Mouse (Mus musculus) small intestine, adult 2 months (tissue): ENCODE measurements around the gene Magt1. TPM values are rescaled to one million over a fixed set of nuclear protein-coding genes. Genes with fewer than 3 reads are reported as not detected.
"Not testable (repeated sequence)": the region's sequence is repeated elsewhere in the genome, so short reads cannot be mapped to it uniquely, and the experiment has no call there.

Source experiments
- H3K27ac ChIP-seq: fragments of 200-500 bp; 2 replicates; pipeline ENCODE4 v1.5.1; 2012; ENCODE audit warnings: low read depth, low read length, control low read depth, inconsistent platforms; ENCODE audit not compliant: insufficient read depth
- H3K27me3 ChIP-seq: fragments of 200-500 bp; 2 replicates; pipeline ENCODE4 v1.6.1; 2012; ENCODE audit warnings: mild to moderate bottlenecking, moderate library complexity, low read length, inconsistent platforms; ENCODE audit not compliant: control insufficient read depth, insufficient read depth
- H3K36me3 ChIP-seq: fragments of 200-500 bp; 2 replicates; pipeline ENCODE4 v1.6.1; 2012; ENCODE audit warnings: mild to moderate bottlenecking, low read length, control low read depth, inconsistent platforms; ENCODE audit not compliant: control insufficient read depth, insufficient read depth
- H3K4me1 ChIP-seq: fragments of 200-500 bp; 2 replicates; pipeline ENCODE4 v1.6.1; 2012; ENCODE audit warnings: low read length, inconsistent platforms, mixed read lengths; ENCODE audit not compliant: control insufficient read depth, insufficient read depth, insufficient read length
- H3K4me3 ChIP-seq: fragments of 200-500 bp; 2 replicates; pipeline ENCODE4 v1.5.1; 2012; ENCODE audit warnings: low read depth, mild to moderate bottlenecking, control low read depth, inconsistent platforms, low read length, moderate library complexity
- CTCF ChIP-seq: fragments of 200-500 bp; IDR thresholded peaks from 2 replicates; pipeline ENCODE4 v1.5.1; 2012; ENCODE audit warnings: low read depth, mild to moderate bottlenecking, control low read depth, inconsistent platforms, low read length, moderate library complexity, mixed read lengths; ENCODE audit not compliant: insufficient replicate concordance, insufficient read length; ENCODE audit errors: extremely low read depth
- POLR2A ChIP-seq: fragments of 200-500 bp; IDR thresholded peaks from 2 replicates; pipeline ENCODE4 v1.6.1; 2012; ENCODE audit warnings: low read depth, mild to moderate bottlenecking, control low read depth, inconsistent platforms, low read length, moderate library complexity
- WGBS: fragments of 180-500 bp; shearing (Covaris S2); methylation state at CpG from one replicate; pipeline ENCODE4 v1.1.7; 2018; 5-methylcytosine and 5-hydroxymethylcytosine counted together
- polyA plus RNA-seq: library from polyadenylated mRNA; depleted of rRNA; stranded (reverse); fragments of >200 nt; gene quantifications from 2 replicates; pipeline ENCODE4 v1.2.3, GENCODE M21; 2012

Gene Magt1
- polyA plus RNA-seq, 1 experiment = 2.5 TPM

- TF ChIP-seq POLR2A (peak; percentile 28; the same call in 1 of the 2 replicates), CTCF (no peak)
- Histone ChIP-seq H3K36me3 (peaks cover 11% of the 10 kb centered on the region), H3K4me1 (no peaks in the 10 kb centered on the region), H3K27ac (peak within 1 kb of the TSS; percentile 95), H3K27me3 (no peaks in the 10 kb centered on the region), H3K4me3 (peak within 1 kb of the TSS; percentile 97)
- WGBS = 9% methylated on average over 26 of the region's 26 CpGs
These were observed 4.0 kb upstream of the Magt1 start, which contains the start of gene Cox7b for GRCm38 (mm10) chrX:106015571-106016322. Cox7b (plus strand) TSS chrX:106015700.

- not testable (repeated sequence) for H3K36me3 ChIP-seq, H3K27ac ChIP-seq, H3K4me1 ChIP-seq, H3K27me3 ChIP-seq, H3K4me3 ChIP-seq
- WGBS = 47% methylated on average over 2 of the region's 2 CpGs
These were observed 3.2 kb upstream of the Magt1 start for GRCm38 (mm10) chrX:106014741-106015377.

DNA sequence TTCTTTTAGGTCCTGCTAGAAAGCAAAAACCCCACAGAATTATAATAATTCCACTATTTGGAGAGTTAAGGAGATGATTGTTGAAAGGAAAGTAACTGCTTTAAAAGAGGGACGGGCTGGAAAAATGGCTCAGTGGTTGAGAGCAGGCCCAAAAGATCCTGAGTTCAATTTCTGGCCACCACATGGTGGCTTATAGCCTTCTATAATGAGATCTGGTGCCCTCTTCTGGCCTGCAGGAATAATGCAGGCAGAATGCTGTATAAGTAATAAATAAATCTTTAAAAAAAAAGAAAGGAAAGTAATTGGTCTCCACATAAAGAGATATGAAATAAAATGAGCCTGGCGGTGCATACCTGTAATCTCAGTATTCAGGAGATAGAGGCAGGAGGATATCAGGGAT lies 1.5 kb upstream of the Magt1 start:
- WGBS = 12% methylated on average over 2 of the region's 2 CpGs
- Histone ChIP-seq H3K4me3 (no peak overlapping the region), H3K27me3 (no peaks in the 10 kb centered on the region), H3K4me1 (no peaks in the 10 kb centered on the region), H3K27ac (no peak overlapping the region), H3K36me3 (no peaks in the 10 kb centered on the region)
- TF ChIP-seq CTCF = peak; percentile 24; the same call in 1 of the 2 replicates
- TF ChIP-seq POLR2A = no peak

DNA sequence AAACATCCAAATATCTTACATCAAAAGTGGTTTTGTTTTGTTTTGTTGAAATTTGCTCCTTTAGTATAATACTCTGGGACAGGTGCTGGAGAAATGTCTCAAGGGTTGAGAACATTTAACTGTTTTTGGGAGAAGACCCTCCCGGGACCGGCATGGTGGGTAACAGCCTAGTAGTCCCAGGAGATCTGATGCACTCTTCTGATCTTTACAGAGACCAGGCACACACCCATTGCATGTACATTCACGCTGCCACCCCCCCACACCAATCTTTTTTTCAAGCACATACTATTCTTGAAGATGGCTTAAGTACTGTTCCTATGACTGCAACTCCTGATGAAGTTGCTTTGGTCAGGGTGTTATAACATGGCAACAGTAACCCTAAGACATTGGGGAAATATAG lies 853 bp upstream of the Magt1 start:
- Histone ChIP-seq H3K27ac (peak overlapping the region; percentile 80), H3K4me1 (no peaks in the 10 kb centered on the region), H3K36me3 (no peaks in the 10 kb centered on the region), H3K4me3 (no peak overlapping the region), H3K27me3 (no peaks in the 10 kb centered on the region)
- WGBS = 55% methylated on average over 3 of the region's 3 CpGs
- TF ChIP-seq CTCF (no peak), POLR2A (no peak)

GRCm38 (mm10) chrX:106010762-106011161 lies 944 bp downstream of the Magt1 start:
- no peak for TF ChIP-seq CTCF
- TF ChIP-seq POLR2A = no peak
- no peaks in the 10 kb centered on the region for H3K27me3 ChIP-seq
- H3K27ac ChIP-seq = peak overlapping the region; percentile 85
- no peaks in the 10 kb centered on the region for H3K36me3 ChIP-seq
- peak overlapping the region; percentile 83; the same call in 1 of the 2 replicates for H3K4me3 ChIP-seq
- H3K4me1 ChIP-seq = no peaks in the 10 kb centered on the region
- WGBS = 7% methylated on average over 3 of the region's 3 CpGs

DNA sequence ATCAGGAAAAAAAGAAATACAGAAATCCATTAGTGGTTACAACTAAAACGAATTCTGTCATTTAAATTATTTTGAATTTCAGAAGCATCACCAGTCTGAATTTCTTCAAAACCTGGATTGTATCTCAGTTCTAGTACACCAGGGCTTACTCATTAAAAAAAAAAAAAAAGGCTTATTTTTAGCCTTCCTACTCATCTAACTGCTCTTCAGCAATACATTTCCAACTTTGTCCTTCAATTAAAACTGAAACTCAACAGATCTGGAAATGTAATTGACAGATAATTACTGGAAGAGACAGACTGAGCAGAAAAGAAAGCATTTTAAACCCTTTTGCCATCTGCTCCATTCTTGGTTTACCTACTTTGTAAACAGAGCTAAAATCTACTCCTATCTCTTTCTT lies 10.1 kb downstream of the Magt1 start:
- Histone ChIP-seq H3K4me3 (no peak overlapping the region), H3K4me1 (no peaks in the 10 kb centered on the region), H3K36me3 (peaks cover 6% of the 10 kb centered on the region), H3K27me3 (no peaks in the 10 kb centered on the region), H3K27ac (no peak overlapping the region)
- 77% methylated on average over 1 of the region's 1 CpGs for WGBS
- TF ChIP-seq CTCF = no peak
- no peak for TF ChIP-seq POLR2A

- not testable (repeated sequence) for H3K36me3 ChIP-seq, H3K27ac ChIP-seq, H3K27me3 ChIP-seq, H3K4me1 ChIP-seq, H3K4me3 ChIP-seq
- WGBS = 83% methylated on average over 14 of the region's 14 CpGs
These were observed 54.6 kb downstream of the Magt1 start for GRCm38 (mm10) chrX:105957091-105957490.
